Mouse (Mus musculus): ENCODE data around the gene Tsnax. TPM values are rescaled to one million over a fixed set of nuclear protein-coding genes. Genes with fewer than 3 reads are reported as not detected.

The Tsnax gene
- polyA plus RNA-seq (2017; shearing (Covaris generic)), result 34.3 TPM

GRCm38 (mm10) chr8:125012695-125013627 is at the start of gene Tsnax:
Gene Tsnax, plus strand, starts transcription at chr8:125012997.

GRCm38 (mm10) chr8:125053505-125054435 is 41.0 kb downstream of the Tsnax start, which contains the start of gene Disc1:
Gene Disc1, plus strand, starts transcription at chr8:125054195.

Other genes starting within 250 kb of the Tsnax start
- 0.04 TPM for gene Trim67, start 219.9 kb upstream of the Tsnax start, polyA plus RNA-seq (2017; shearing (Covaris generic))
- gene Gnpat, start 150.0 kb upstream of the Tsnax start, polyA plus RNA-seq (2017; shearing (Covaris generic)), result 98.6 TPM
- gene 2810004N23Rik, start 149.9 kb upstream of the Tsnax start, polyA plus RNA-seq (2017; shearing (Covaris generic)), result 39.0 TPM
- gene Exoc8, start 115.3 kb upstream of the Tsnax start, polyA plus RNA-seq (2017; shearing (Covaris generic)), result 2.5 TPM
- 2.8 TPM for gene Sprtn, start 115.1 kb upstream of the Tsnax start, polyA plus RNA-seq (2017; shearing (Covaris generic))
- 4.9 TPM for gene Egln1, start 63.7 kb upstream of the Tsnax start, polyA plus RNA-seq (2017; shearing (Covaris generic))
- gene Disc1, start 41.2 kb downstream of the Tsnax start, polyA plus RNA-seq (2017; shearing (Covaris generic)), result 0.48 TPM